Mouse (Mus musculus) c-Kit-positive CD71-positive TER-119-positive erythroid progenitor cells, embryonic 14.5 days (primary cell): Measurements from ENCODE around the gene Vmn1r72.
"Not testable (repeated sequence)": the region's sequence is repeated elsewhere in the genome, so short reads cannot be mapped to it uniquely, and the experiment has no call there.

Experiments
- DNase-seq: peaks from one replicate; pipeline ENCODE4 v3.0.0-alpha.2; 2013; ENCODE audit warnings: low spot score

Gene Vmn1r72

GRCm38 (mm10) chr7:11680047-11680446 lies at the start of gene Vmn1r72:
Gene Vmn1r72 (minus strand): TSS chr7:11680147.
- not testable (repeated sequence) for DNase-seq

- not testable (repeated sequence) for DNase-seq
Measured at GRCm38 (mm10) chr7:11617082-11617481, 62.9 kb downstream of the Vmn1r72 start.
